In the genomic region with DNA sequence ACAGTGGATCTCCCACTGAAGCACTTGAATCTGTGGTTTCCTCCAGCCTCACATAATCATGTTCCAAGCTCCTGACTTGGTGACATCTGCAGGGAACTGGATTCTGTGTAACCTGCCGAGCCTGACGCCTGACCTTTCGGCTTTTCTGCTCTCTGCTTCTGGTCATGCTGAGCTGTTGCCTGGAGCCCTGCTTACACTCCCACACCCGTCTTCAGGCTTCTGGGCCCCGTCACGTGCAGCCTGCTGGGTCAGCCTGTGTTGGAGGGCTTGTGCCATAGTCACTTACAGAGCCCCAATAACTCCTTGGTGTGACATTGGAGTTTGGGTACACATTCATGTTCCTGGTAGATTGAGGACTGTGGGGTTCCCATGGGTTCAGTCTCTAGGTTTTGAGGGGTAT, we compare ENCODE assay signal across 21 mouse cellular contexts.
DNase-seq lines count a peak whose midpoint lies in the region; ATAC-seq lines count a peak whose summit lies in the region.
"Had no signal": no experiment of that assay in that cellular context is flagged by ENCODE, and none has a peak within 500 bp of the region (broad histone marks: within the 10 kb centered on the region; RNA-seq: fewer than 3 reads in every experiment).

No protein-coding gene starts in this region.

- peaks cover 73% of the 10 kb centered on the region for H3K36me3 ChIP-seq in hindbrain, embryonic 10.5 days
- H3K36me3 ChIP-seq in hindbrain, embryonic 11.5 days (ENCODE audit: control insufficient read depth, insufficient read depth, low read length), result no peaks in the 10 kb centered on the region
- peaks cover 2% of the 10 kb centered on the region; the same call in 1 of the 2 replicates for H3K36me3 ChIP-seq in kidney, embryonic 14.5 days (ENCODE audit: control insufficient read depth, insufficient read depth, low read length)

- H3K9ac ChIP-seq in hindbrain, embryonic 11.5 days (ENCODE audit: low read depth, low read length), result no peak overlapping the region
- no peak overlapping the region for H3K9ac ChIP-seq in kidney, embryonic 14.5 days (ENCODE audit: low read depth, low read length)
- H3K9ac ChIP-seq: embryonic facial prominence, embryonic 13.5 days; forebrain, embryonic 12.5 days; heart, embryonic 13.5 days; hindbrain, embryonic 15.5 days had no signal

- no peaks in the 10 kb centered on the region for H3K9me3 ChIP-seq in hindbrain, embryonic 10.5 days
- H3K9me3 ChIP-seq in hindbrain, embryonic 11.5 days (ENCODE audit: control insufficient read depth, low read length), result no peaks in the 10 kb centered on the region
- no peaks in the 10 kb centered on the region for H3K9me3 ChIP-seq in kidney, embryonic 14.5 days (ENCODE audit: control insufficient read depth, low read length)
- H3K9me3 ChIP-seq: embryonic facial prominence, embryonic 13.5 days; forebrain, embryonic 12.5 days; heart, embryonic 13.5 days; hindbrain, embryonic 15.5 days had no signal

- no peak overlapping the region for H3K27ac ChIP-seq in hindbrain, embryonic 10.5 days
- no peak overlapping the region for H3K27ac ChIP-seq in hindbrain, embryonic 11.5 days (ENCODE audit: low read depth, low read length)
- H3K27ac ChIP-seq in kidney, embryonic 14.5 days (ENCODE audit: low read depth, low read length), result no peak overlapping the region
- H3K27ac ChIP-seq: embryonic facial prominence, embryonic 13.5 days; forebrain, embryonic 12.5 days; heart, embryonic 13.5 days; hindbrain, embryonic 15.5 days had no signal

- no peak overlapping the region for H3K4me2 ChIP-seq in hindbrain, embryonic 11.5 days (replicated peaks; ENCODE audit: low read depth, low read length)
- no peak overlapping the region for H3K4me2 ChIP-seq in kidney, embryonic 14.5 days (replicated peaks; ENCODE audit: low read depth, low read length)
- H3K4me2 ChIP-seq: embryonic facial prominence, embryonic 13.5 days; forebrain, embryonic 12.5 days; heart, embryonic 13.5 days; hindbrain, embryonic 15.5 days had no signal

- peak; percentile 11 for DNase-seq in hindbrain, embryonic 10.5 days (ENCODE audit: low spot score)
- no peak for DNase-seq in hindbrain, embryonic 11.5 days (ENCODE audit: low spot score)
- DNase-seq in kidney, adult 8-10 months, result no peak
- DNase-seq in embryo, embryonic 11 days, result peak; percentile 14
- DNase-seq in kidney, postnatal 14 days, result peak; percentile 24
- no peak for DNase-seq in layer of hippocampus, postnatal 10 days (ENCODE audit: low spot score in 2 of 2)
- DNase-seq: adrenal gland, postnatal 14 days; cerebellum, adult 18-20 months; cerebellum, adult 9-11 months; cerebellum, postnatal 36 days; gastrocnemius, postnatal 10 days; heart, postnatal 36 days had no signal

- H3K27me3 ChIP-seq in hindbrain, embryonic 10.5 days (ENCODE audit: insufficient read depth, poor library complexity, severe bottlenecking), result no peaks in the 10 kb centered on the region
- H3K27me3 ChIP-seq in hindbrain, embryonic 11.5 days (ENCODE audit: control insufficient read depth, insufficient read depth, low read length), result no peaks in the 10 kb centered on the region
- no peaks in the 10 kb centered on the region for H3K27me3 ChIP-seq in kidney, embryonic 14.5 days (ENCODE audit: control insufficient read depth, insufficient read depth, low read length)
- H3K27me3 ChIP-seq: CH12.LX; embryonic facial prominence, embryonic 13.5 days; forebrain, embryonic 12.5 days; heart, embryonic 13.5 days; hindbrain, embryonic 15.5 days; Patski had no signal

- ATAC-seq in hindbrain, embryonic 11.5 days (ENCODE audit: low FRiP score), result no peak
- ATAC-seq in kidney, embryonic 14.5 days (ENCODE audit: low FRiP score, low TSS enrichment), result peak; percentile 84
- ATAC-seq: activated CD4-positive, CD25-positive, alpha-beta regulatory T cell, adult 4 months; forebrain, embryonic 16.5 days; Patski had no signal

- H3K4me1 ChIP-seq in hindbrain, embryonic 10.5 days (replicated peaks), result peaks cover 7% of the 10 kb centered on the region; the same call in 1 of the 2 replicates
- no peaks in the 10 kb centered on the region for H3K4me1 ChIP-seq in hindbrain, embryonic 11.5 days (replicated peaks; ENCODE audit: control insufficient read depth, insufficient read depth, low read length)
- peaks cover 15% of the 10 kb centered on the region for H3K4me1 ChIP-seq in kidney, embryonic 14.5 days (ENCODE audit: control insufficient read depth, insufficient read depth, low read length)
- H3K4me1 ChIP-seq: embryonic facial prominence, embryonic 13.5 days; forebrain, embryonic 12.5 days; hindbrain, embryonic 15.5 days had no signal

- 48% methylated on average over 6 of the region's 6 CpGs for WGBS in hindbrain, embryonic 10.5 days
- 52% methylated on average over 6 of the region's 6 CpGs for WGBS in hindbrain, embryonic 11.5 days
- 27% methylated on average over 6 of the region's 6 CpGs for WGBS in kidney, embryonic 14.5 days

- no peak overlapping the region for H3K4me3 ChIP-seq in hindbrain, embryonic 10.5 days
- no peak overlapping the region for H3K4me3 ChIP-seq in hindbrain, embryonic 11.5 days (ENCODE audit: low read depth, low read length)
- no peak overlapping the region for H3K4me3 ChIP-seq in kidney, embryonic 14.5 days (ENCODE audit: low read length)
- H3K4me3 ChIP-seq: embryonic facial prominence, embryonic 13.5 days; forebrain, embryonic 12.5 days; heart, embryonic 13.5 days; hindbrain, embryonic 15.5 days had no signal

Comparison
In these comparisons a context has a peak if more than half of its experiments do, and no peak if none do; other contexts are left out.
1. DNase-seq: peak in hindbrain, embryonic 10.5 days (single experiment), embryo, embryonic 11 days (single experiment) and kidney, postnatal 14 days (single experiment); none in hindbrain, embryonic 11.5 days (single experiment), kidney, adult 8-10 months (0 of 2) and layer of hippocampus, postnatal 10 days (0 of 2).